Mouse (Mus musculus) heart, adult 2 months (tissue): ENCODE results near the gene Vmn2r1.

ENCODE experiments used
- EP300 ChIP-seq: fragments of 200-500 bp; IDR thresholded peaks from 2 replicates; pipeline ENCODE4 v1.6.1; 2011; ENCODE audit warnings: low read depth, low read length, control low read depth; ENCODE audit not compliant: insufficient read depth
- POLR2A ChIP-seq: fragments of 200-500 bp; IDR thresholded peaks from 2 replicates; pipeline ENCODE4 v1.6.1; 2011; ENCODE audit warnings: mild to moderate bottlenecking, low read depth, low read length, control low read depth; ENCODE audit not compliant: insufficient read depth

DNA sequence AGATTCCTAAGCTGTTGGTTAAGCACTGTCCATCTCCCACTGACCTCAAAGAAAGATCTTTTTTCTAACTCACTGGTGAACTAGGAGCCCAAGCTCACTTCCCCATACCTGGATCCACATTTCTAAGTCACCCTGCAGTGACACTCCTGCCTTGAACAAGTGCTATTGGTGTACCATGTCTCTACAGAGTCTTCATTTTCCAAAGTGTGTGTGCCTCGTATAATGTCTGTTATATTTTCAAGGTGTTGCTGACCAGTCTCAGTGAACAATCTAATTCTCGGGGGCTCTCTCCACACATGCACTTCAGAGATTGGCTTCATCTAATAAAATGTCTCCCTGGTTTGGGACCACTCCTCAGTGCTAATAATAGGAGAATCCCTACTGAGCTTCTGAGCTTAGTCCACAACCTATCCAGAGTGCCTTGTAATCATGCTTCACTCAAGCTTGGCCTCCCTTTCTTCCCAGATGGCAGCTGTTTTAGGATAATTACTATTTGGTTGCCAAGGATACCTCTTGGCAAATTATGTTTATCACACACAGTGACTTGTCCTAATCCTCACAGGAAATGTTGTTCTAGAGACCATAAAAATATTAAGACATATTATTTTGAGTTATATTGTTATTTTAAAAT, 60.6 kb downstream of the Vmn2r1 start, which contains the start of gene Vmn2r2:
- TF ChIP-seq POLR2A (no peak), EP300 (no peak)
